12 mouse cellular contexts compared by ENCODE assay signal in genomic region chr11:5892810-5893368, GRCm38 (mm10). TPM values are rescaled to one million over a fixed set of nuclear protein-coding genes. Genes with fewer than 3 reads are reported as not detected.
DNase-seq lines count a peak whose midpoint lies in the region; ATAC-seq and TF ChIP-seq lines count a peak whose summit lies in the region.
"Had no signal": no experiment of that assay in that cellular context is flagged by ENCODE, and none has a peak within 500 bp of the region (broad histone marks: within the 10 kb centered on the region; RNA-seq: fewer than 3 reads in every experiment).

No protein-coding gene starts in this region.

- H3K9me3 ChIP-seq in embryonic facial prominence, embryonic 14.5 days (ENCODE audit: control insufficient read depth, low read length): no peaks in the 10 kb centered on the region
- H3K9me3 ChIP-seq in liver, embryonic 14.5 days (ENCODE audit: control insufficient read depth, low read length): no peaks in the 10 kb centered on the region
- H3K9me3 ChIP-seq: neural tube, embryonic 13.5 days had no signal

- no peak for TF ChIP-seq EP300 in heart, adult 2 months (IDR thresholded peaks at IDR 0.05; ENCODE audit: insufficient read depth, low read depth, low read length)
- TF ChIP-seq EP300 in liver, embryonic 14.5 days (IDR thresholded peaks at IDR 0.05; ENCODE audit: low read depth): no peak

- peak; percentile 50; the same call in 1 of the 2 replicates for ATAC-seq in embryonic facial prominence, embryonic 14.5 days (ENCODE audit: low read depth)
- ATAC-seq in liver, embryonic 14.5 days (ENCODE audit: insufficient read depth): peak; percentile 90

- intact Hi-C loops in heart, adult 2 months (cut with DNase I): no loop called here

- H3K79me2 ChIP-seq in heart, adult 2 months (replicated peaks; ENCODE audit: control insufficient read depth, insufficient read depth, low read length): no peaks in the 10 kb centered on the region

- H3K27me3 ChIP-seq in heart, adult 2 months (ENCODE audit: control insufficient read depth, insufficient read depth, low read length): 0 out of 2 replicates have a peak, but pooled peaks cover 2% of the 10 kb centered on the region
- peaks cover 3% of the 10 kb centered on the region; the same call in 1 of the 2 replicates for H3K27me3 ChIP-seq in embryonic facial prominence, embryonic 14.5 days (replicated peaks; ENCODE audit: control insufficient read depth, insufficient read depth, low read length)
- peaks cover 11% of the 10 kb centered on the region for H3K27me3 ChIP-seq in liver, embryonic 14.5 days (ENCODE audit: control insufficient read depth, insufficient read depth, low read length)

- no peak for TF ChIP-seq CTCF in heart, adult 2 months (IDR thresholded peaks at IDR 0.05)
- no peak for TF ChIP-seq CTCF in liver, embryonic 14.5 days (IDR thresholded peaks at IDR 0.05; ENCODE audit: low read depth)

- no peaks in the 10 kb centered on the region for H3K36me3 ChIP-seq in heart, adult 2 months (ENCODE audit: control insufficient read depth, insufficient read depth, low read length)
- H3K36me3 ChIP-seq in embryonic facial prominence, embryonic 14.5 days (ENCODE audit: control insufficient read depth, insufficient read depth, low read length): no peaks in the 10 kb centered on the region
- no peaks in the 10 kb centered on the region for H3K36me3 ChIP-seq in liver, embryonic 14.5 days (replicated peaks; ENCODE audit: control insufficient read depth, insufficient read depth, low read depth)
- H3K36me3 ChIP-seq: neural tube, embryonic 13.5 days had no signal

- no peak for TF ChIP-seq POLR2A in heart, adult 2 months (IDR thresholded peaks at IDR 0.05; ENCODE audit: insufficient read depth, low read depth, low read length)

- no peaks in the 10 kb centered on the region for H3K4me1 ChIP-seq in heart, adult 2 months (ENCODE audit: control insufficient read depth, insufficient read depth, low read length)
- H3K4me1 ChIP-seq in embryonic facial prominence, embryonic 14.5 days (ENCODE audit: control insufficient read depth, insufficient read depth, low read length): peaks cover 23% of the 10 kb centered on the region
- H3K4me1 ChIP-seq in liver, embryonic 14.5 days (replicated peaks; ENCODE audit: control insufficient read depth in 2 of 2, insufficient read depth in 2 of 2, low read length in 1 of 2): peaks cover 14 to 30% of the 10 kb centered on the region in 2 experiments

- WGBS in heart, adult 2 months: 48% methylated on average over 4 of the region's 4 CpGs
- 23% methylated on average over 4 of the region's 4 CpGs for WGBS in embryonic facial prominence, embryonic 14.5 days
- 24% methylated on average over 4 of the region's 4 CpGs for WGBS in liver, embryonic 14.5 days (ENCODE audit: insufficient replicate concordance)

- peak overlapping the region; percentile 23; the same call in 1 of the 2 replicates for H3K27ac ChIP-seq in heart, adult 2 months
- H3K27ac ChIP-seq in embryonic facial prominence, embryonic 14.5 days (replicated peaks; ENCODE audit: low read depth, low read length): no peak overlapping the region
- peak overlapping the region; percentile 21 for H3K27ac ChIP-seq in liver, embryonic 14.5 days

- no peak overlapping the region for H3K9ac ChIP-seq in heart, adult 2 months (ENCODE audit: low read depth, low read length)
- H3K9ac ChIP-seq in embryonic facial prominence, embryonic 14.5 days (ENCODE audit: low read depth, low read length): no peak overlapping the region
- peak overlapping the region; percentile 45 for H3K9ac ChIP-seq in liver, embryonic 14.5 days (replicated peaks)
- H3K9ac ChIP-seq: neural tube, embryonic 13.5 days had no signal

- no peak for DNase-seq in heart, adult 2 months
- DNase-seq in heart, adult 8-10 months (ENCODE audit: low spot score): no peak
- DNase-seq in layer of hippocampus, adult 9-11 months: peak; percentile 45
- DNase-seq in layer of hippocampus, adult 11-12 months (ENCODE audit: low spot score): no peak
- no peak for DNase-seq in embryonic facial prominence, embryonic 14.5 days (ENCODE audit: low spot score)
- DNase-seq in liver, embryonic 14.5 days (ENCODE audit: low read depth in 3 of 3, low spot score in 3 of 3): peak; percentile 36 to 47 (median 39)
- no peak for DNase-seq in gastrocnemius, postnatal 10 days
- no peak for DNase-seq in left cerebral cortex, adult 11 months (ENCODE audit: low spot score)
- DNase-seq: kidney, adult 18-20 months; thymus, adult 18-20 months had no signal

- H3K4me3 ChIP-seq in heart, adult 2 months: no peak overlapping the region
- H3K4me3 ChIP-seq in embryonic facial prominence, embryonic 14.5 days (ENCODE audit: low read depth, low read length): no peak overlapping the region
- no peak overlapping the region for H3K4me3 ChIP-seq in liver, embryonic 14.5 days (ENCODE audit: insufficient read depth in 1 of 2, low read depth in 2 of 2, low read length in 2 of 2)
- H3K4me3 ChIP-seq: neural tube, embryonic 13.5 days had no signal

- no peak overlapping the region for H3K4me2 ChIP-seq in embryonic facial prominence, embryonic 14.5 days (ENCODE audit: low read depth, low read length)
- H3K4me2 ChIP-seq in liver, embryonic 14.5 days (ENCODE audit: low read depth): peak overlapping the region; percentile 54
- H3K4me2 ChIP-seq: neural tube, embryonic 13.5 days had no signal

RNA-seq across cellular contexts. Expression of gene Myl7, which starts 5.7 kb away (rescaled TPM):
- 100 to 1,000 TPM; 463 to 551 TPM for total RNA-seq in heart, adult 2 months (2021)
- polyA plus RNA-seq in heart, adult 2 months (2012; rRNA removed): 1,125 and 1,658 TPM in 2 replicates
- total RNA-seq in heart, adult 8-10 months (2022): 100 to 1,000 TPM; 455 to 787 (median 725) TPM
- 0.63 and 1.5 TPM in 2 replicates for polyA plus RNA-seq in embryonic facial prominence, embryonic 14.5 days (2014; fragmentation: Nextera tagmentation; extraction: Ambion mirVana)
- polyA plus RNA-seq in liver, embryonic 14.5 days (2012; rRNA removed): 3.2 and 4.6 TPM in 2 replicates
- 6.6 and 7.5 TPM in 2 replicates for polyA plus RNA-seq in liver, embryonic 14.5 days (2014; fragmentation: Nextera tagmentation; extraction: Ambion mirVana)
- not detected for total RNA-seq in gastrocnemius, postnatal 10 days (2021)
- total RNA-seq: megakaryocyte, adult 5-6 weeks had no signal

RNA-seq across cellular contexts. Expression of gene Pold2, which starts 14.8 kb away (rescaled TPM):
- 10 to 100 TPM; 30.9 to 42.6 TPM for total RNA-seq in heart, adult 2 months (2021)
- 49.1 and 58.1 TPM in 2 replicates for polyA plus RNA-seq in heart, adult 2 months (2012; rRNA removed)
- total RNA-seq in heart, adult 8-10 months (2022): 10 to 100 TPM; 33.1 to 50.4 (median 39.8) TPM
- polyA plus RNA-seq in embryonic facial prominence, embryonic 14.5 days (2014; fragmentation: Nextera tagmentation; extraction: Ambion mirVana): 83.2 and 98.3 TPM in 2 replicates
- polyA plus RNA-seq in liver, embryonic 14.5 days (2012; rRNA removed): 45.0 and 58.7 TPM in 2 replicates
- polyA plus RNA-seq in liver, embryonic 14.5 days (2014; fragmentation: Nextera tagmentation; extraction: Ambion mirVana): 54.8 and 56.5 TPM in 2 replicates
- total RNA-seq in gastrocnemius, postnatal 10 days (2021): 10 to 100 TPM; 36.7 to 45.4 TPM

RNA-seq across cellular contexts. Expression of gene Aebp1, which starts 31.1 kb away (rescaled TPM):
- total RNA-seq in heart, adult 2 months (2021): 10 to 100 TPM; 18.6 to 19.9 TPM
- 25.6 and 33.3 TPM in 2 replicates for polyA plus RNA-seq in heart, adult 2 months (2012; rRNA removed)
- 10 to 100 TPM; 14.9 to 28.0 (median 19.4) TPM for total RNA-seq in heart, adult 8-10 months (2022)
- polyA plus RNA-seq in embryonic facial prominence, embryonic 14.5 days (2014; fragmentation: Nextera tagmentation; extraction: Ambion mirVana): 68.8 and 73.6 TPM in 2 replicates
- polyA plus RNA-seq in liver, embryonic 14.5 days (2012; rRNA removed): 3.0 and 3.3 TPM in 2 replicates
- 4.2 and 4.5 TPM in 2 replicates for polyA plus RNA-seq in liver, embryonic 14.5 days (2014; fragmentation: Nextera tagmentation; extraction: Ambion mirVana)
- total RNA-seq in gastrocnemius, postnatal 10 days (2021): 10 to 100 TPM; 46.5 to 59.8 TPM

RNA-seq across cellular contexts. Expression of gene Polm, which starts 55.1 kb away (rescaled TPM):
- 1 to 10 TPM; 2.1 to 3.3 TPM for total RNA-seq in heart, adult 2 months (2021)
- polyA plus RNA-seq in heart, adult 2 months (2012; rRNA removed): 6.3 and 11.2 TPM in 2 replicates
- total RNA-seq in heart, adult 8-10 months (2022): 1 to 10 TPM; 1.8 to 3.3 (median 2.8) TPM
- 6.0 and 7.9 TPM in 2 replicates for polyA plus RNA-seq in embryonic facial prominence, embryonic 14.5 days (2014; fragmentation: Nextera tagmentation; extraction: Ambion mirVana)
- polyA plus RNA-seq in liver, embryonic 14.5 days (2012; rRNA removed): 4.1 TPM in 2 replicates
- 1.5 and 2.1 TPM in 2 replicates for polyA plus RNA-seq in liver, embryonic 14.5 days (2014; fragmentation: Nextera tagmentation; extraction: Ambion mirVana)
- total RNA-seq in gastrocnemius, postnatal 10 days (2021): 1 to 10 TPM; 4.3 to 8.7 TPM

RNA-seq across cellular contexts. Expression of gene Gck, which starts 57.0 kb away (rescaled TPM):
- 10 to 100 TPM; 10.4 to 13.9 TPM for total RNA-seq in heart, adult 2 months (2021)
- polyA plus RNA-seq in heart, adult 2 months (2012; rRNA removed): 10.5 and 15.4 TPM in 2 replicates
- total RNA-seq in heart, adult 8-10 months (2022): 10 to 100 TPM; 15.2 to 30.8 (median 18.1) TPM
- 1.0 and 2.3 TPM in 2 replicates for polyA plus RNA-seq in embryonic facial prominence, embryonic 14.5 days (2014; fragmentation: Nextera tagmentation; extraction: Ambion mirVana)
- 0.04 and 0.15 TPM in 2 replicates for polyA plus RNA-seq in liver, embryonic 14.5 days (2012; rRNA removed)
- polyA plus RNA-seq in liver, embryonic 14.5 days (2014; fragmentation: Nextera tagmentation; extraction: Ambion mirVana): 0.08 and 0.20 TPM in 2 replicates
- not detected for total RNA-seq in gastrocnemius, postnatal 10 days (2021)
- total RNA-seq: megakaryocyte, adult 5-6 weeks had no signal

Comparison
In these comparisons a context has a peak if more than half of its experiments do, and no peak if none do; other contexts are left out.
1. DNase-seq: peak in layer of hippocampus, adult 9-11 months (single experiment) and liver, embryonic 14.5 days (3 of 3); none in heart, adult 2 months (0 of 2), heart, adult 8-10 months (single experiment), layer of hippocampus, adult 11-12 months (single experiment), embryonic facial prominence, embryonic 14.5 days (single experiment), gastrocnemius, postnatal 10 days (single experiment) and left cerebral cortex, adult 11 months (single experiment).
2. RNA of gene Myl7, which starts 5.7 kb away (total RNA-seq): 455 to 787 TPM in heart, adult 8-10 months and 463 to 551 TPM in heart, adult 2 months; not detected in gastrocnemius, postnatal 10 days; every median in the first group is over 100 times any median in the second.